Mouse (Mus musculus): ENCODE data around the gene Slc15a3. TPM values are rescaled to one million over a fixed set of nuclear protein-coding genes. Genes with fewer than 3 reads are reported as not detected.

The Slc15a3 gene
- total RNA-seq, 2 experiments from 2014 or later, result 0.22 to 0.35 TPM

DNA sequence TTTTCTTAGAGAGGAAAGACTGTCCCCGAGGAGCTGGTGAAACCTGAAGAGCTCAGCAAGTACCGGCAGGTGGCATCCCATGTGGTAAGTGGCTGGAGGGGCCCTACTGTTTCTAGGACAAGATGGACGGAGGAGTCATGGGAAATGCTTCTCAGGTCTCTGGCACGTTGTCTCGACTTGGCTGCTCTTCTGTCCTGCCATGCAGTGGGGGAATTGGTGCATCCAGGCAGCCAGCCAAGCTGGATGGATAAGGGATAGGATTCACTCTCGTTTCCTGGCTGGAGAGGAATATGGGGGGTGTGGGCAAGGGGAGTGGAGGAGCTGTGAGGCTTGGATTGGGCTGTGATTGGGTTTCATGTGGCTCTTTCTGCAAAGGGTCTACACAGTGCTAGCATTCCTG, 60.8 kb downstream of the Slc15a3 start:
- intact Hi-C loops (cut with DNase I; ENCODE audit: low total_unique reads), result no loop called here
- DNase-seq, result peak; percentile 67

DNA sequence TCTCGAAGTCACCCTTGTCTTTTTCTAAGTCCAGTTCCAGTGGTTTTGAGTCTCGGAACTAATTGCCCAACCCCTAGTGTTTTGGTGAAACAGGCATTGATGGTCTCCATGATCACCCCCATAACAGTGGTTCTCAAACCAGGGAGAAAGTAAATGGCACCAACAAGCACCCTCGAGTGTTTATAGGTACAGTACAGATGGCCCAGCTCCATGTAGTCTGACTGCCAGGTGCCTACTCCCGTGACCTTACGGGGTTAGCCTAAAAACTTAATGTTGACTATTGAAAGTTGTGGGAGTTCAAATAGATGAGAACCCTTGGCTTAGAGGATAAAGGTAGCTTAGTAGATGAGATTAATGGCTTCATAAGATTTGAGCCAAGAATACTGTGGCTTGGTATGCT, 61.5 kb downstream of the Slc15a3 start:
- intact Hi-C loops (cut with DNase I; ENCODE audit: low total_unique reads), result no loop called here
- no peak for DNase-seq

DNA sequence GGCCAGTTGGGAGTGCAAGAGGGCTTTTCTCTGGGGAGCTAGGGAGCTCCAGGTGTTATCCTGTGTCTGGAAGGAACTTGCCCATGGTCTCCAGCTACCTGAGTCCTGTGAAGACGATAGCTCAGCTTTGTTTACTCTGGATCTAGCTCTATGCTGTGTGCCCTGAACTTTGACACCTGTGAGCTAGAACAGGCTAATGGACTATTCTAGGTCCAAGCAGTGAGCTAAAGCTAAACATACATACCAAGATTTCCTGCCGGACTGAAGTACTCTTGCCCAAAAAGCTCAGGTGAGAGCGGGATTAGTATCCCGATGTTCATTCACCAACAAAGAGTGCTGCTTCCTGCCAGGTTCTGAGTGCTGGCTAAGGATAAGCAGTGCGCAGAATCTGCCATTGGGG, 65.0 kb downstream of the Slc15a3 start:
- DNase-seq, result no peak
- intact Hi-C loops (cut with DNase I; ENCODE audit: low total_unique reads), result no loop called here

DNA sequence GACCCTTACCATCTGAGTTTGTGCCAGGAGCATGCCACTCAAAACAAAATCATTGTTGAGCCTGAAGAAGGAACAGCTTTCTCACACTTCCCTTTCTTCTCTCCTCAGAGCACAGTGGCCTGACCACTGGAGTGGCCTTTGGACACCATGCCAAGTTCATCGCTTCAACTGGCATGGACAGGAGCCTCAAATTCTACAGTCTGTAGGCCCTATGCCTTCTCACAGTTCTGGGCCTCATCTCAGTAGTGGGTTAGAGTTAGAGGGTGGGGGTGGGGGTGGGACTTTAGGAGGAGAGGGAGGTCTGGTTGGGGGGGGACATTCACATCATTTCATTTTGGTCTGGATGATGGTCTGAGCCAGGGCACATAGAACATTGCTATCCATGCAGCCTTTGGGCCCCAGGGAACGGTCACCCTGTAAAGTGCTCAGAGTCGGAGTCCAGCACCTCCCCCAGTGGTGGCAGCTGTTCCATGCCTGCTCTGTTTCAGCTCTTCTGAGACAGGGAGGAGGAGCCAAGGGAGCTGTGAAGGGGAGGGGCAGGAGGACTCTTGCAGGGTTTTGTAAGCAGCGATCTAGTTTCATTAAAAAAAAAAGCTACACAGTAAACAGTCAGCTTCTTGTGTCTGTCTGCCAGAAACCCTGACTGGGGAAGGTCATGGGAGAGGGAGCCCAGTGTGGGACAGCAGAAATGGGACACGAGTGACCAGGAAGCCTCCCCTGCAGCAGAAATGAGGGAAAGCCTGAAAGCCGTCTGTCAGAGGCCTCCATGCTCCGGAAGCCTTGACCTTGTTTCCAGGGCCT, 65.6 kb downstream of the Slc15a3 start:
- peak; percentile 83 for DNase-seq
- intact Hi-C loops (cut with DNase I; ENCODE audit: low total_unique reads), result no loop called here

DNA sequence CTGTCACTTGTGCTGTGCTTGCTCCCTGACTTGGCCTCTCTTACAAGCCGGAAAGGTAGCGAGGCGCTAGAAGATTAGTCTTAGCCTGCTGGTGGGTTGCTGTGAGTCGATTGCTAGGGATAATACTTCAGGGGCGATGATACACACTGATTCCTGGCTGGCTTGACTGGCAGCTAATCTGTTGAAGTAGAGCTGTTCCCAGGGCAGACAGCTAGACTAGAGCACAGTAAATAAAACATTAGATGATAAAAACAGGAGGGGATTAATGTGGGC, 66.1 kb downstream of the Slc15a3 start:
- intact Hi-C loops (cut with DNase I; ENCODE audit: low total_unique reads), result no loop called here

DNA sequence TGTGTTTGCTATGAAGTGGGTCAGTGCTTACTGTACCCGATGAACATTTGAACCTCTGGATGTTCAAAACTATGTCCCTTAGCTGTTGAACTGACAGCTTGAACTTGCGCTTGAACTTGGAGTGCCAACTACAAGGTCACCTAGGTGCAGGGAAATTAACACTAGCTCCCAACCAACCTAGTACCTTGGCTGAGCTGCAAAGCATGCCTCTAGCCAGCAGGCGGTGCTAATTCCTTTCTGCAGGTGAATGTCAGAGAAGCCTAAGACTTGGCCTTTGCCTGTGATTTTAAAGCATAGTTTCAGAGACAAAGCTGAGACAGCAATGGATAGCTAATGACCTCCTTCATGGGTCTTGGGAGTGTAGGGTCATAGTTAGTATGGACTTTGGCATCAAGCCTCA, 68.4 kb downstream of the Slc15a3 start:
- DNase-seq, result peak; percentile 48
- intact Hi-C loops (cut with DNase I; ENCODE audit: low total_unique reads), result no loop called here

More for the DNA sequence above, 66.1 kb downstream of the Slc15a3 start:
- DNase-seq, result no peak

Other genes starting within 250 kb of the Slc15a3 start
- 100 to 1,000 TPM; 143 to 164 TPM for gene Ddb1, start 234.4 kb upstream of the Slc15a3 start, total RNA-seq (2021)
- 1 to 10 TPM; 6.4 to 7.2 TPM for gene Tkfc, start 234.1 kb upstream of the Slc15a3 start, total RNA-seq (2021)
- gene Vwce, start 205.5 kb upstream of the Slc15a3 start, total RNA-seq (2021), result under 1 TPM; 0.04 to 0.10 TPM
- not detected for gene Pga5, start 161.7 kb upstream of the Slc15a3 start, total RNA-seq (2021)
- 10 to 100 TPM; 15.2 to 22.0 TPM for gene Vps37c, start 151.0 kb upstream of the Slc15a3 start, total RNA-seq (2021)
- gene Cd5, start 100.7 kb upstream of the Slc15a3 start, total RNA-seq (2021), result not detected
- not detected for gene Cd6, start 9.7 kb upstream of the Slc15a3 start, total RNA-seq (2021)
- 10 to 100 TPM; 12.9 to 17.3 TPM for gene Tmem132a, start 30.2 kb downstream of the Slc15a3 start, total RNA-seq (2021)
- 100 to 1,000 TPM; 193 to 196 TPM for gene Tmem109, start 42.3 kb downstream of the Slc15a3 start, total RNA-seq (2021)
- gene Prpf19, start 55.5 kb downstream of the Slc15a3 start, total RNA-seq (2021), result 100 to 1,000 TPM; 192 to 194 TPM
- under 1 TPM in 1 of 2 experiments, not detected in 1; 0.51 TPM for gene Zp1, start 80.9 kb downstream of the Slc15a3 start, total RNA-seq (2021)
- gene Ptgdr2, start 97.4 kb downstream of the Slc15a3 start, total RNA-seq (2021), result under 1 TPM in 1 of 2 experiments, not detected in 1; 0.08 TPM
- gene Ccdc86, start 109.5 kb downstream of the Slc15a3 start, total RNA-seq (2021), result 10 to 100 TPM; 17.7 to 25.7 TPM
- gene Ms4a10, start 134.9 kb downstream of the Slc15a3 start, total RNA-seq (2021), result not detected
- not detected for gene Ms4a15, start 153.5 kb downstream of the Slc15a3 start, total RNA-seq (2021)
- gene Ms4a18, start 178.3 kb downstream of the Slc15a3 start, total RNA-seq (2021), result not detected
- under 1 TPM; 0.71 to 0.78 TPM for gene Ms4a8a, start 241.4 kb downstream of the Slc15a3 start, total RNA-seq (2021)